In genomic region chr12:71693346-71694038, GRCm38 (mm10) we compare ENCODE assay signal across 12 mouse cellular contexts.
DNase-seq lines count a peak whose midpoint lies in the region; ATAC-seq and TF ChIP-seq lines count a peak whose summit lies in the region.
"Had no signal": no experiment of that assay in that cellular context is flagged by ENCODE, and none has a peak within 500 bp of the region (broad histone marks: within the 10 kb centered on the region; RNA-seq: fewer than 3 reads in every experiment).

No protein-coding gene starts in this region.

- no peak overlapping the region for H3K4me3 ChIP-seq in gastrocnemius, adult 2 months
- no peak overlapping the region for H3K4me3 ChIP-seq in midbrain, embryonic 15.5 days
- H3K4me3 ChIP-seq in midbrain, embryonic 10.5 days, result no peak overlapping the region
- no peak overlapping the region for H3K4me3 ChIP-seq in liver, embryonic 11.5 days (ENCODE audit: low read depth, low read length)
- H3K4me3 ChIP-seq: heart, embryonic 13.5 days; limb, embryonic 12.5 days had no signal

- no peak for ATAC-seq in midbrain, embryonic 15.5 days (replicated peaks)
- ATAC-seq in liver, embryonic 11.5 days (replicated peaks; ENCODE audit: low FRiP score), result no peak
- ATAC-seq: activated CD4-positive, CD25-positive, alpha-beta regulatory T cell, adult 4 months had no signal

- no peak overlapping the region for H3K4me2 ChIP-seq in midbrain, embryonic 15.5 days
- H3K4me2 ChIP-seq in liver, embryonic 11.5 days, result no peak overlapping the region
- H3K4me2 ChIP-seq: heart, embryonic 13.5 days; limb, embryonic 12.5 days had no signal

- no peaks in the 10 kb centered on the region for H3K4me1 ChIP-seq in midbrain, embryonic 15.5 days
- H3K4me1 ChIP-seq in midbrain, embryonic 10.5 days, result peaks cover under 1% of the 10 kb centered on the region; the same call in 1 of the 2 replicates
- H3K4me1 ChIP-seq in liver, embryonic 11.5 days (replicated peaks; ENCODE audit: control insufficient read depth, insufficient read depth, low read length), result no peaks in the 10 kb centered on the region
- H3K4me1 ChIP-seq: heart, embryonic 13.5 days; limb, embryonic 12.5 days had no signal

- H3K9me3 ChIP-seq in midbrain, embryonic 15.5 days, result no peaks in the 10 kb centered on the region
- no peaks in the 10 kb centered on the region for H3K9me3 ChIP-seq in midbrain, embryonic 10.5 days (replicated peaks)
- no peaks in the 10 kb centered on the region for H3K9me3 ChIP-seq in liver, embryonic 11.5 days (ENCODE audit: control insufficient read depth, low read length)
- H3K9me3 ChIP-seq: heart, embryonic 13.5 days; limb, embryonic 12.5 days had no signal

- H3K27ac ChIP-seq in gastrocnemius, adult 2 months, result 0 out of 2 replicates have a peak overlapping the region, but pooled peaks have one; percentile 20
- peak overlapping the region; percentile 41; the same call in 1 of the 2 replicates for H3K27ac ChIP-seq in midbrain, embryonic 15.5 days
- no peak overlapping the region for H3K27ac ChIP-seq in midbrain, embryonic 10.5 days (replicated peaks)
- H3K27ac ChIP-seq in liver, embryonic 11.5 days (ENCODE audit: low read depth, low read length), result no peak overlapping the region
- H3K27ac ChIP-seq: heart, embryonic 13.5 days; limb, embryonic 12.5 days had no signal

- H3K9ac ChIP-seq in midbrain, embryonic 15.5 days, result no peak overlapping the region
- H3K9ac ChIP-seq in liver, embryonic 11.5 days (ENCODE audit: low read depth, low read length), result no peak overlapping the region
- H3K9ac ChIP-seq: heart, embryonic 13.5 days; limb, embryonic 12.5 days had no signal

- DNase-seq in gastrocnemius, adult 2 months, result peak; percentile 21
- no peak for DNase-seq in gastrocnemius, postnatal 25 days
- DNase-seq in midbrain, embryonic 10.5 days (ENCODE audit: low spot score), result no peak
- peak; percentile 16 to 37 for DNase-seq in layer of hippocampus, postnatal 10 days (ENCODE audit: low spot score in 2 of 2)
- peak; percentile 34 for DNase-seq in right cerebral cortex, postnatal 4 days
- no peak for DNase-seq in liver, embryonic 11.5 days (ENCODE audit: low spot score)
- no peak for DNase-seq in cerebellum, adult 9-11 months
- DNase-seq: cerebellum, postnatal 25 days had no signal

- intact Hi-C loops in gastrocnemius, adult 2 months (cut with DNase I), result no loop called here

- WGBS in midbrain, embryonic 15.5 days, result 67% methylated on average over 10 of the region's 10 CpGs
- WGBS in midbrain, embryonic 10.5 days, result 90% methylated on average over 10 of the region's 10 CpGs
- WGBS in liver, embryonic 11.5 days, result 50% methylated on average over 10 of the region's 10 CpGs

- no peak for TF ChIP-seq CTCF in gastrocnemius, adult 2 months (IDR thresholded peaks at IDR 0.05)

- H3K27me3 ChIP-seq in midbrain, embryonic 15.5 days (replicated peaks), result no peaks in the 10 kb centered on the region
- no peaks in the 10 kb centered on the region for H3K27me3 ChIP-seq in midbrain, embryonic 10.5 days (ENCODE audit: low read depth, poor library complexity, severe bottlenecking)
- no peaks in the 10 kb centered on the region for H3K27me3 ChIP-seq in liver, embryonic 11.5 days (replicated peaks; ENCODE audit: control insufficient read depth, insufficient read depth, low read length)
- H3K27me3 ChIP-seq: heart, embryonic 13.5 days; limb, embryonic 12.5 days had no signal

- H3K36me3 ChIP-seq in midbrain, embryonic 15.5 days (replicated peaks), result no peaks in the 10 kb centered on the region
- no peaks in the 10 kb centered on the region for H3K36me3 ChIP-seq in midbrain, embryonic 10.5 days
- no peaks in the 10 kb centered on the region for H3K36me3 ChIP-seq in liver, embryonic 11.5 days (ENCODE audit: control insufficient read depth, insufficient read depth, low read length)
- H3K36me3 ChIP-seq: heart, embryonic 13.5 days; limb, embryonic 12.5 days had no signal

Comparison
In these comparisons a context has a peak if more than half of its experiments do, and no peak if none do; other contexts are left out.
1. DNase-seq: peak in gastrocnemius, adult 2 months (single experiment), layer of hippocampus, postnatal 10 days (2 of 2) and right cerebral cortex, postnatal 4 days (single experiment); none in gastrocnemius, postnatal 25 days (single experiment), midbrain, embryonic 10.5 days (single experiment), liver, embryonic 11.5 days (single experiment) and cerebellum, adult 9-11 months (single experiment).
2. H3K27ac ChIP-seq: peak in gastrocnemius, adult 2 months (single experiment) and midbrain, embryonic 15.5 days (single experiment); none in midbrain, embryonic 10.5 days (single experiment) and liver, embryonic 11.5 days (single experiment).